Mouse (Mus musculus) kidney, postnatal 4 days (tissue): ENCODE measurements around the gene Slco1a4.
"Not testable (repeated sequence)": the region's sequence is repeated elsewhere in the genome, so short reads cannot be mapped to it uniquely, and the experiment has no call there.

ENCODE experiments used
- DNase-seq, 2 experiments: peaks; one replicate each; pipeline ENCODE4 v3.0.0; 2021; ENCODE audit warnings: mixed read lengths in 2 of 2

Slco1a4 gene

DNA sequence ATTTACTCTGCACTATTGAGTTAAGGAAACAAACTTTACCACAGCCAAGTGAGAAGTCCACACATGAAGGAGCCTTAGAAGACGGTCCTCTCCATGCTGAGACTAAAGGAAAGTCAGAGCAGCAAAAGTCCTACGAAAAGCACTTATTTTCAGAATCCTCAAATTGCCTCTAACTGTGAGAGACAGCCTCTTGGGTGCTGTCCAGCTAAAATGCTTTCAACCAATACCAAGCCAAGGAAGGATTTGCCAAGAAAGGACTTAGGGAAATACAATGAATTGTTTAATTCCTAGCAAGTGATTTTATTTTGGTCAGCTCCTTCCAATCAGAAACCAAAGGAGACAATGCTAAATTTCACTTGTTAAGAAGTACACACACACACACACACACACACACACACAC, at the start of gene Slco1a4:
TSS of gene Slco1a4 (minus strand) at position 115 of the 400 bp plus-strand sequence.
- DNase-seq: peak; percentile 8 to 11

GRCm38 (mm10) chr6:141898197-141898596, 42.2 kb upstream of the Slco1a4 start:
- no peak for DNase-seq

DNA sequence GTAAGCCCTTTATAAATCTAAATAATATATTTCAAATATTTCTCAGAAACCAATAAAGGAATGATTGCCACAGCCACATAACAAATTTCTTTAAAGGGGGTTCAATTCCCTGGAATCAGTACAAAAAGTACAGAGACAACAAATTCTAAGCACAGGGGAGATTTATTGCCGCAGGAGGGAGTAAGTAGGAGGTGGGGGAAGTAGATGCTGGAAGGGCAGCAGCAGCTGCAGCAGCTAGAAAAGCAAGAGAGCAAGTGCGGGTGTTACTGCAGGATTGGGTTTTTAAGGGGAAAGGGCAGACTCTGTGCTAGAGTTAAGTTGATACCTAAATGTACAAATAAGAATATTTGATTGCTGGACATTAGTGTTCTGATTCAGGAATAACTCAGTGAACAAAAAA, 33.7 kb upstream of the Slco1a4 start:
- no peak for DNase-seq

DNA sequence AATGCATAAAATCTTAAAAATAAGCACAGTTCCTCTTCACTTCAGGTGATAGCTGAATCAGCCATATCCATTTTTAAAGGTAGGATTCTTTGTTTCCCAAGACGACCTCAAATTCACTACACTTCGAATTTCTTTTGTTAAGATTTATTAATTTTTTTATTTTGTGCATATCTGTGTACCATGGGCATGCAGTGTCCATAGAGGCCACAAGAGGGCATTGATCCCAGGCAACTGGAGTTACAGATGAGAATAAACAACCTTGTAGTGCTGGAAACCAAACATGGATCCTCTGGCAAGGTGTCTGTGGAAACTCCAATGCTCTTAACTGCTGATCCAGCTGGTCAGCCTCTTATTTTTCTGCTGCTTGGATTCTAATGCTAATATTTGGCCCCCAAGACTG, 32.2 kb upstream of the Slco1a4 start:
- DNase-seq: peak; percentile 31 to 35

- DNase-seq: no peak
Observed at GRCm38 (mm10) chr6:141882581-141882980, 26.6 kb upstream of the Slco1a4 start.

DNA sequence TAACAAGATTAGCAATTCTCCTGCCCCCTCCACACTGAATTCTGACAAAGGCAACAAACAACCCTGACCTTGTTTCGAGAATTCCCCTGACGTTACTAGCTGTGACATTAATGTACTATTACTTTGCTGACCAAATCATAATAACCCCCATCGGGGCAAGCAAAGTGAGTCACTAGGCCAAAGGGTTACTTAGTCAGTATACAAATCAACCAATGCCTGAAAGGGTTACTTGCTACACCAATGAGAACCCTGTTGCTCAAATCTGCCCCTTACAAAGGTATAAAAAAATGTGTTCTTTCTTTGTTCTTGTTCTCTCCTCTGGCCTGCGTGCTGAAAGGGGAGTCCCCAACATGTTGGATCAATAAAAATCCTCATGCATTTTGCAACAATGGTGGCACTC, 19.7 kb upstream of the Slco1a4 start:
- not testable (repeated sequence) for DNase-seq

- no peak for DNase-seq
Observed at GRCm38 (mm10) chr6:141871711-141872110, 15.7 kb upstream of the Slco1a4 start.

GRCm38 (mm10) chr6:141868735-141869134, 12.7 kb upstream of the Slco1a4 start:
- no peak for DNase-seq

GRCm38 (mm10) chr6:141866026-141866425, 10.0 kb upstream of the Slco1a4 start:
- DNase-seq: no peak

DNA sequence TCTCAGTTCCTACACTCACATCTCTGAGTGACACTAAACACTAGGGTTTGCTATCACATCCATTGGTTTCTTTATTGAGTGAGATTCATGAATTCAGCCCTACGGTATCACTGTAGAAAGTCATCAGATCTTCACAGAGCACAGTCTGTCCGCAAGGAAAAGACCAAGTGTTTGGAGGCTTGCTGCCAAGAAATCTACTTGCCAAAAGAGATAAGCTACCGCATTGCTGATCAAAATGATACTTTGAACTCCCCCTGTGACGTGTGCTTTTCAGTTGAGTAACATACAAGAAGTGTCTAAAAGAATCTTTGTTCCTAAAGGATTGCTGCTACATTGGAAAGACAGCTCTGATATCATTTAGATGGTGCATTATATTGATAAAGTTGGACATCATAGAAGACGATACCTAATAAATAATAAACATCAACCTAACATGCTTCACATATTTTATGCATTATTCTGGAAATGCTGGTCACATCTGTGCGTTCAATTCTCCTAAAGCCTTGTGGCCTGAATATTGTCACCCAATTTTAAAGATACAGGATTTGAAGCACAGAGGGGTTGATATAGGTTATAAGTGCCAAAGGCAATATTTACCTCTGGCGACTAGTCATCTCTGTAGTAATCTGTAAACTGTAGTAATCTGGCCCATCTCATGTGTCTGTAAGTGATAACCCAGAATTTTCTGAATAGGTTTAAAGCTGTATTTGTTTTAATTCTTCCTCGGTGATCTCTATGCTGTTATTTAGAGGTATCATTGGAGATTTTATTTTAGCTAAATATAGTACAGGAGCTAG, 1.9 kb upstream of the Slco1a4 start:
- no peak for DNase-seq

DNA sequence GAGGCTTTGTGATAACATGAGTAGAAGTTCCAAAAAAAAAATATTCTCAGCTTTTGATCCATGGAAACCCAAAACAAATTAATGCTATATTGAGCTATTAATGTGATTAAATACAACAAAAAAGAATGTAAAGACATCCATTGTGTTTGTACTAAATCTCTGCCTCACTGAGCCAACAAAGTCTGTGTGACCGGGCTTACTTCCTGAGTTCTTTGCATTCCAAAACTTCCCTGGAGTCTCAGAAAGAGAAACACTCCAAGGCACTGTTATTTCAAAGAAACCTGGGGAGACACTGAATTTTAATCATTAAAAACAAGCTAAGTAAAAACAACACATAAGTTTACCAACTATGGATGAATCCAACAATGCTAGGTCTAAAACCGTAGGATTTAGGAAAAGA, 2.4 kb downstream of the Slco1a4 start:
- no peak for DNase-seq

- peak; percentile 18 to 40 for DNase-seq
Observed at GRCm38 (mm10) chr6:141849051-141849450, 6.9 kb downstream of the Slco1a4 start.

DNA sequence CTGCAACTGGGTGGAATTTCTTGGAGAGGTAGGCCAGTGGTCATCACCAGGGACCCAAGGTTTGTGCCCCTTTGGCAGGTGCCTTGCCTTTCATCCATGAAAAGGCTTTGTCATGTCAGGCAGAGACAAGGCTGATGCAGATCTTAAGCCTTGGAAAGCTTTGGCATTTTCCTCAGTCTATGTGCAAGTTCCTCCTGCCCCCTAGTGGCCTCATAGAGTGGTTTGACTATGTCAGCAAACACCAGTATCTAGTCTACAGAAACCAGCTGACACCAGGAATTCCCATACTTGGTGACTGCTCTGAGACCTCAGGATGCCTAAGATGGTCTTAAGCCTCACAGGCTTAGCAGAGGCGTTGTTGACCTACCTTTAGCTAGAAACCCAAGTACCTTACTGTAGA, 58.2 kb downstream of the Slco1a4 start:
- peak; percentile 9 to 46 for DNase-seq

DNA sequence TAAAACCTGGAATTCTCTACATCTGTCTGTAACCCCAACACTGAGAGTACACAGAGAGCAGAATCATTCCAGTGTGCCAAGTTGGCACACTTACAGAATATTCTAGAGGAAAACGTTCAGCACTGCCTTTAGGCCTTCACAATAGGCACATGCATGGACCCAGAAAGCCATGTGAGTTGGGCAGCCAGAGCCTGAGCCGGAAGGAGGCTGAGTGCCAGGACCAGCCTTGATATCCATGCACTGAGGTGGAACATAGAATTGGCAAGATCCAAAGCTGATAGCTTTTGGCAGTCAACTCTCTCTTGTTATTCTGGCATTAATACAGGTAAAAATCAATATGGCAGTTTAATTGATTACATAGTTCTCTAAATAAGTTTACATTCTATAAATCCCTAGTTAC, 81.5 kb downstream of the Slco1a4 start:
- DNase-seq: no peak

GRCm38 (mm10) chr6:141773710-141774109, 82.3 kb downstream of the Slco1a4 start, which contains the start of gene Gm5724:
TSS of gene Gm5724 (minus strand) at chr6:141773810.
- DNase-seq: no peak
